Mouse (Mus musculus): ENCODE measurements around the gene Kat2b.
"Not testable (repeated sequence)": the region's sequence is repeated elsewhere in the genome, so short reads cannot be mapped to it uniquely, and the experiment has no call there.

Kat2b gene

GRCm38 (mm10) chr17:53570361-53570875, 3.8 kb downstream of the Kat2b start:
- DNase-seq = no peak

GRCm38 (mm10) chr17:53570932-53571331, 4.3 kb downstream of the Kat2b start:
- not testable (repeated sequence) for DNase-seq

- peak; percentile 92 for DNase-seq
Observed at GRCm38 (mm10) chr17:53573019-53573556, 6.4 kb downstream of the Kat2b start.

GRCm38 (mm10) chr17:53577151-53577550, 10.5 kb downstream of the Kat2b start:
- no peak for DNase-seq

- DNase-seq = no peak
Observed at GRCm38 (mm10) chr17:53577754-53578153, 11.1 kb downstream of the Kat2b start.

- DNase-seq = no peak
Observed at GRCm38 (mm10) chr17:53578249-53578648, 11.6 kb downstream of the Kat2b start.

GRCm38 (mm10) chr17:53578776-53579175, 12.1 kb downstream of the Kat2b start:
- peak; percentile 91 for DNase-seq

GRCm38 (mm10) chr17:53579612-53580011, 13.0 kb downstream of the Kat2b start:
- DNase-seq = peak; percentile 71

GRCm38 (mm10) chr17:53580237-53580636, 13.6 kb downstream of the Kat2b start:
- peak; percentile 79 for DNase-seq

- peak; percentile 9 for DNase-seq
Observed at GRCm38 (mm10) chr17:53582026-53582585, 15.4 kb downstream of the Kat2b start.

GRCm38 (mm10) chr17:53582805-53583204, 16.1 kb downstream of the Kat2b start:
- peak; percentile 86 for DNase-seq

GRCm38 (mm10) chr17:53583846-53584579, 17.4 kb downstream of the Kat2b start:
- peak; percentile 89 for DNase-seq

GRCm38 (mm10) chr17:53587074-53587851, 20.6 kb downstream of the Kat2b start:
- peak; percentile 99 for DNase-seq

- peak; percentile 73 for DNase-seq
Observed at GRCm38 (mm10) chr17:53588097-53588855, 21.6 kb downstream of the Kat2b start.

GRCm38 (mm10) chr17:53590110-53590509, 23.4 kb downstream of the Kat2b start:
- DNase-seq = peak; percentile 65

- peak; percentile 45 for DNase-seq
Observed at GRCm38 (mm10) chr17:53591910-53592309, 25.2 kb downstream of the Kat2b start.

GRCm38 (mm10) chr17:53594590-53594989, 27.9 kb downstream of the Kat2b start:
- peak; percentile 68 for DNase-seq

- DNase-seq = no peak
Observed at GRCm38 (mm10) chr17:53595527-53595926, 28.9 kb downstream of the Kat2b start.

- DNase-seq = peak; percentile 98
Observed at GRCm38 (mm10) chr17:53596314-53596882, 29.7 kb downstream of the Kat2b start.

GRCm38 (mm10) chr17:53596941-53597790, 30.5 kb downstream of the Kat2b start:
- peak; percentile 86 for DNase-seq

- DNase-seq = peak; percentile 75
Observed at GRCm38 (mm10) chr17:53598571-53598970, 31.9 kb downstream of the Kat2b start.
